Mouse (Mus musculus) cerebellum, adult 2 months (tissue): ENCODE measurements around the gene Flvcr1.

ENCODE experiments used
- CTCF ChIP-seq: fragments of 200-500 bp; IDR thresholded peaks from 2 replicates; pipeline ENCODE4 v1.5.1; 2011; ENCODE audit warnings: low read depth, mild to moderate bottlenecking, control low read depth, low read length, moderate library complexity, borderline replicate concordance; ENCODE audit not compliant: insufficient read depth
- POLR2A ChIP-seq: fragments of 200-500 bp; IDR thresholded peaks from 2 replicates; pipeline ENCODE4 v1.6.1; 2011; ENCODE audit warnings: low read length, control low read depth, borderline replicate concordance; ENCODE audit not compliant: insufficient read depth

DNA sequence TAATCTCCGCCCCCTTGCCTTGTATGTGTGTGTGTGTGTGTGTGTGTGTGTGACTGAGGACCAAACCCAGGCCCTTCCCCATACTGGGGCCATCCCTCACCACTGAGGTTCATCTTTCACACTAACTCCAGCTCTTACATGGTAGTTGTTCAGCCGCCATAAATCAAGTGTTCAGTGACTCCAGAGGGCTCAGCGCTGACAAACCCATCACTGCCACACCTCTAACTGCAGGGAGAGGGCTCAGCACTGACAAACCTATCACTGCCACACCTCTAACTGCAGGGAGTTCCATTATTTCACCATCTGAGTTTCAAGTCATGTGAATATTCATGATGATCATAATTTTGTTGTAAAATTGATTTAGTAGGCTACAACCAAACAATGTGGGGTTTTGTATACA, 27.6 kb upstream of the Flvcr1 start:
- TF ChIP-seq CTCF (no peak), POLR2A (no peak)
